Mouse (Mus musculus) lung, adult 2 months (tissue): ENCODE results near the gene Gm7970. TPM values are rescaled to one million over a fixed set of nuclear protein-coding genes. Genes with fewer than 3 reads are reported as not detected.
"Not testable (repeated sequence)": the region's sequence is repeated elsewhere in the genome, so short reads cannot be mapped to it uniquely, and the experiment has no call there.

Experiments
- DNase-seq: peaks from one replicate; pipeline ENCODE4 v3.0.0; 2022
- H3K4me1 ChIP-seq: fragments of 200-500 bp; 2 replicates; pipeline ENCODE4 v1.6.1; 2011; ENCODE audit warnings: low read length; ENCODE audit not compliant: control insufficient read depth, insufficient read depth
- H3K4me3 ChIP-seq: fragments of 200-500 bp; replicated peaks from 2 replicates; pipeline ENCODE3; 2011; ENCODE audit warnings: low read depth, mild to moderate bottlenecking, control low read depth, low read length; ENCODE audit errors: extremely low read depth
- WGBS: fragments of 180-500 bp; shearing (Covaris S2); methylation state at CpG from one replicate; pipeline ENCODE4 v1.1.7; 2018; 5-methylcytosine and 5-hydroxymethylcytosine counted together
- polyA plus RNA-seq: library from polyadenylated mRNA; depleted of rRNA; stranded (reverse); fragments of >200 nt; gene quantifications from 2 replicates; pipeline ENCODE4 v1.2.3, GENCODE M21; 2012; rRNA removed

The Gm7970 gene
- not detected in 2 replicates for polyA plus RNA-seq

- WGBS, result no CpG with 5 or more reads among the region's 2 CpGs
- not testable (repeated sequence) for H3K4me3 ChIP-seq, H3K4me1 ChIP-seq, DNase-seq
Observed at GRCm38 (mm10) chr14:41555483-41555882, at the start of gene Gm7970. Gene Gm7970 (minus strand): TSS chr14:41555583.

- 89% methylated on average over 15 of the region's 15 CpGs for WGBS
- not testable (repeated sequence) for DNase-seq, H3K4me3 ChIP-seq, H3K4me1 ChIP-seq
Observed at GRCm38 (mm10) chr14:41600935-41601334, 45.6 kb upstream of the Gm7970 start.

- H3K4me3 ChIP-seq, DNase-seq, H3K4me1 ChIP-seq: not testable (repeated sequence)
- WGBS, result 73% methylated on average over 1 of the region's 1 CpGs
Observed at GRCm38 (mm10) chr14:41586346-41586745, 31.0 kb upstream of the Gm7970 start.

GRCm38 (mm10) chr14:41572911-41573310 is 17.5 kb upstream of the Gm7970 start, which contains the start of gene 1700049E17Rik2:
Gene 1700049E17Rik2 (plus strand): TSS chr14:41573211.
- DNase-seq, H3K4me1 ChIP-seq, H3K4me3 ChIP-seq: not testable (repeated sequence)
- WGBS, result no CpG with 5 or more reads among the region's 1 CpGs

- not testable (repeated sequence) for DNase-seq, H3K4me1 ChIP-seq, H3K4me3 ChIP-seq
- WGBS, result 73% methylated on average over 1 of the region's 1 CpGs
Observed at GRCm38 (mm10) chr14:41524695-41525094, 30.7 kb downstream of the Gm7970 start.

GRCm38 (mm10) chr14:41520683-41521082 is 34.7 kb downstream of the Gm7970 start:
- H3K4me3 ChIP-seq, H3K4me1 ChIP-seq, DNase-seq: not testable (repeated sequence)
- WGBS, result 69% methylated on average over 5 of the region's 5 CpGs

Other genes starting within 250 kb of the Gm7970 start
- not detected in 2 replicates for gene Gm5798, start 207.0 kb downstream of the Gm7970 start, polyA plus RNA-seq
- not detected in 2 replicates for gene Gm7945, start 169.2 kb downstream of the Gm7970 start, polyA plus RNA-seq
- not detected in 2 replicates for gene Gm6482, start 147.3 kb downstream of the Gm7970 start, polyA plus RNA-seq
- not detected in 2 replicates for gene Gm7954, start 102.1 kb downstream of the Gm7970 start, polyA plus RNA-seq
- not detected in 2 replicates for gene Gm3486, start 66.1 kb downstream of the Gm7970 start, polyA plus RNA-seq
- not detected in 2 replicates for gene 1700049E17Rik2, start 17.6 kb upstream of the Gm7970 start, polyA plus RNA-seq
- not detected in 2 replicates for gene Gm3072, start 69.0 kb upstream of the Gm7970 start, polyA plus RNA-seq
- gene Gm3676, start 90.9 kb upstream of the Gm7970 start, polyA plus RNA-seq, result not detected in 2 replicates
- gene Gm8068, start 146.3 kb upstream of the Gm7970 start, polyA plus RNA-seq, result not detected in 2 replicates
- gene Gm7929, start 195.0 kb upstream of the Gm7970 start, polyA plus RNA-seq, result not detected in 2 replicates
- gene Gm47189, start 216.9 kb upstream of the Gm7970 start, polyA plus RNA-seq, result not detected in 2 replicates